Mouse (Mus musculus): ENCODE data around the gene Prtn3. TPM values are rescaled to one million over a fixed set of nuclear protein-coding genes. Genes with fewer than 3 reads are reported as not detected.
A peak's percentile ranks its signal among the peaks of the same experiment; 100 is the strongest.

The Prtn3 gene
- total and polyA plus RNA-seq, 3 experiments = 0.30 to 0.39 TPM; not detected in 1

GRCm38 (mm10) chr10:79883297-79884084, 9.2 kb downstream of the Prtn3 start:
- H3K4me3 ChIP-seq (replicated peaks in 1 of 3; ENCODE audit: low read depth in 2 of 3, low read length in 2 of 3, poor library complexity in 1 of 3) = no peak overlapping the region

GRCm38 (mm10) chr10:79884446-79884845, 10.2 kb downstream of the Prtn3 start:
- peaks cover 12 to 26% of the 10 kb centered on the region in 2 experiments for H3K4me1 ChIP-seq (ENCODE audit: control insufficient read depth in 1 of 2, insufficient read depth in 2 of 2)
- no peak for DNase-seq (ENCODE audit: extremely low read depth)
- H3K4me3 ChIP-seq (replicated peaks in 1 of 3; ENCODE audit: low read depth in 2 of 3, low read length in 2 of 3, poor library complexity in 1 of 3) = no peak overlapping the region
- dilution Hi-C loops (cut with MboI; ENCODE audit: extremely low pct_ligation_motif_present, extremely low pct_unique_long_range_greater_than_20kb, low sequenced_read_pairs) (no loop called here), in situ Hi-C loops (cut with MboI; ENCODE audit: low pct_ligation_motif_present, low pct_unique_long_range_greater_than_20kb, low sequenced_read_pairs) (no loop called here)
- peaks cover 7% of the 10 kb centered on the region for H3K27me3 ChIP-seq (replicated peaks)
- no peaks in the 10 kb centered on the region for H3K36me3 ChIP-seq (replicated peaks in 1 of 2; ENCODE audit: control insufficient read depth in 1 of 2, insufficient read depth in 1 of 2, low read length in 1 of 2)
- H3K4me2 ChIP-seq (ENCODE audit: insufficient read depth, low read depth, poor library complexity, severe bottlenecking) = no peak overlapping the region
- H3K79me2 ChIP-seq (replicated peaks; ENCODE audit: control insufficient read depth, extremely low read depth, insufficient read depth, poor library complexity, severe bottlenecking) = no peaks in the 10 kb centered on the region
- H3K27ac ChIP-seq (ENCODE audit: insufficient read depth, low read depth) = no peak overlapping the region
- no peak for TF ChIP-seq BHLHE40 (IDR thresholded peaks at IDR 0.05; ENCODE audit: low read depth, low read length)
- TF ChIP-seq RAD21 (IDR thresholded peaks at IDR 0.05; ENCODE audit: low read depth, low read length) = no peak
- no peak for TF ChIP-seq SIN3A (IDR thresholded peaks at IDR 0.05; ENCODE audit: low read length)
- TF ChIP-seq SMC3 (IDR thresholded peaks at IDR 0.05; ENCODE audit: low read depth, low read length) = no peak
- TF ChIP-seq NRF1 (IDR thresholded peaks at IDR 0.05; ENCODE audit: low read depth, low read length) = no peak
- TF ChIP-seq ZNF384 (IDR thresholded peaks at IDR 0.05; ENCODE audit: low read depth, low read length) = no peak
- no peak for TF ChIP-seq MXI1 (IDR thresholded peaks at IDR 0.05; ENCODE audit: low read depth, low read length)
- no peak for TF ChIP-seq IRF4 (IDR thresholded peaks at IDR 0.05; ENCODE audit: low read depth, low read length)
- TF ChIP-seq TBP (conservative IDR thresholded peaks at IDR 0.05; ENCODE audit: low read depth, low read length) = no peak
- no peak for TF ChIP-seq JUND (conservative IDR thresholded peaks at IDR 0.05; ENCODE audit: low read depth, low read length)
- TF ChIP-seq MAFK (IDR thresholded peaks at IDR 0.05; ENCODE audit: insufficient replicate concordance, low read length) = no peak
- TF ChIP-seq PAX5 (IDR thresholded peaks at IDR 0.05; ENCODE audit: low read length) = no peak
- no peak for TF ChIP-seq MAX (IDR thresholded peaks at IDR 0.05; ENCODE audit: low read length)
- no peak for TF ChIP-seq UBTF (IDR thresholded peaks at IDR 0.05; ENCODE audit: low read depth, low read length)
- no peak for TF ChIP-seq RCOR1 (conservative IDR thresholded peaks at IDR 0.05; ENCODE audit: low read depth, low read length)
- H3K9me3 ChIP-seq (replicated peaks; ENCODE audit: low read length) = no peaks in the 10 kb centered on the region
- H3K9ac ChIP-seq (ENCODE audit: insufficient read depth, low read depth) = no peak overlapping the region

More at GRCm38 (mm10) chr10:79883297-79884084, 9.2 kb downstream of the Prtn3 start:
- Histone ChIP-seq H3K4me1 (ENCODE audit: control insufficient read depth in 1 of 2, insufficient read depth in 2 of 2) (peaks cover 12 to 28% of the 10 kb centered on the region in 2 experiments), H3K9ac (ENCODE audit: insufficient read depth, low read depth) (no peak overlapping the region), H3K4me2 (ENCODE audit: insufficient read depth, low read depth, poor library complexity, severe bottlenecking) (no peak overlapping the region), H3K27ac (ENCODE audit: insufficient read depth, low read depth) (no peak overlapping the region), H3K36me3 (replicated peaks in 1 of 2; ENCODE audit: control insufficient read depth in 1 of 2, insufficient read depth in 1 of 2, low read length in 1 of 2) (no peaks in the 10 kb centered on the region), H3K79me2 (replicated peaks; ENCODE audit: control insufficient read depth, extremely low read depth, insufficient read depth, poor library complexity, severe bottlenecking) (no peaks in the 10 kb centered on the region), H3K27me3 (replicated peaks) (peaks cover 5% of the 10 kb centered on the region), H3K9me3 (replicated peaks; ENCODE audit: low read length) (no peaks in the 10 kb centered on the region)
- dilution Hi-C loops (cut with MboI; ENCODE audit: extremely low pct_ligation_motif_present, extremely low pct_unique_long_range_greater_than_20kb, low sequenced_read_pairs) = no loop called here
- DNase-seq (ENCODE audit: extremely low read depth) = peak; percentile 79
- in situ Hi-C loops (cut with MboI; ENCODE audit: low pct_ligation_motif_present, low pct_unique_long_range_greater_than_20kb, low sequenced_read_pairs) = no loop called here
- TF ChIP-seq CHD2 (IDR thresholded peaks at IDR 0.05; ENCODE audit: low read length) = no peak
- peak; percentile 19; the same call in 1 of the 2 replicates for TF ChIP-seq HCFC1 (IDR thresholded peaks at IDR 0.05; ENCODE audit: low read depth, low read length)
- TF ChIP-seq NELFE (IDR thresholded peaks at IDR 0.05; ENCODE audit: low read depth, low read length) = 0 out of 2 replicates have a peak, but pooled peaks have one; percentile 17
- no peak for TF ChIP-seq MAZ (IDR thresholded peaks at IDR 0.05; ENCODE audit: low read depth, low read length)
- no peak for TF ChIP-seq MXI1 (IDR thresholded peaks at IDR 0.05; ENCODE audit: low read depth, low read length)
- TF ChIP-seq GABPA (IDR thresholded peaks at IDR 0.05; ENCODE audit: insufficient replicate concordance, low read depth, low read length) = no peak
- TF ChIP-seq ZNF384 (IDR thresholded peaks at IDR 0.05; ENCODE audit: low read depth, low read length) = no peak
- TF ChIP-seq RAD21 (IDR thresholded peaks at IDR 0.05; ENCODE audit: low read depth, low read length) = peak; percentile 57
- TF ChIP-seq TCF12 (IDR thresholded peaks at IDR 0.05; ENCODE audit: low read depth, low read length) = no peak
- no peak for TF ChIP-seq UBTF (IDR thresholded peaks at IDR 0.05; ENCODE audit: low read depth, low read length)
- TF ChIP-seq CTCF (conservative IDR thresholded peaks at IDR 0.05 in 1 of 2, IDR thresholded peaks at IDR 0.05 in 1 of 2; ENCODE audit: low read depth in 2 of 2, low read length in 2 of 2) = peak; percentile 81 to 83
- no peak for TF ChIP-seq SIN3A (IDR thresholded peaks at IDR 0.05; ENCODE audit: low read length)
- TF ChIP-seq MEF2A (IDR thresholded peaks at IDR 0.05; ENCODE audit: borderline replicate concordance, low read depth, low read length) = no peak
- no peak for TF ChIP-seq JUND (conservative IDR thresholded peaks at IDR 0.05; ENCODE audit: low read depth, low read length)
- TF ChIP-seq SMC3 (IDR thresholded peaks at IDR 0.05; ENCODE audit: low read depth, low read length) = peak; percentile 80
- TF ChIP-seq IRF4 (IDR thresholded peaks at IDR 0.05; ENCODE audit: low read depth, low read length) = peak; percentile 20; the same call in 1 of the 2 replicates
- TF ChIP-seq NRF1 (IDR thresholded peaks at IDR 0.05; ENCODE audit: low read depth, low read length) = no peak
- no peak for TF ChIP-seq MAX (IDR thresholded peaks at IDR 0.05; ENCODE audit: low read length)
- TF ChIP-seq E2F4 (IDR thresholded peaks at IDR 0.05; ENCODE audit: insufficient replicate concordance, low read depth, low read length) = no peak
- TF ChIP-seq USF1 (IDR thresholded peaks at IDR 0.05; ENCODE audit: low read depth, low read length) = no peak
- no peak for TF ChIP-seq ETS1 (conservative IDR thresholded peaks at IDR 0.05; ENCODE audit: low read depth, low read length)
- TF ChIP-seq ZKSCAN1 (IDR thresholded peaks at IDR 0.05; ENCODE audit: borderline replicate concordance, low read depth, low read length) = no peak
